Mouse (Mus musculus) forebrain, embryonic 10.5 days (tissue): ENCODE measurements around the gene Parg. TPM values are rescaled to one million over a fixed set of nuclear protein-coding genes. Genes with fewer than 3 reads are reported as not detected.

Experiments
- DNase-seq: peaks from one replicate; pipeline ENCODE4 v3.0.0-alpha.2; 2017; ENCODE audit warnings: low spot score; ENCODE audit errors: extremely low spot score
- H3K27ac ChIP-seq: fragments of 300-500 bp; sonication (generic); 2 replicates; pipeline ENCODE4 v1.5.1; 2016; ENCODE audit warnings: mild to moderate bottlenecking
- H3K27me3 ChIP-seq: fragments of 300-500 bp; sonication (generic); 2 replicates; pipeline ENCODE4 v1.6.1; 2016; ENCODE audit warnings: mild to moderate bottlenecking; ENCODE audit not compliant: poor library complexity, severe bottlenecking
- H3K36me3 ChIP-seq: fragments of 300-500 bp; sonication (generic); replicated peaks from 2 replicates; pipeline ENCODE4 v1.6.1; 2016; ENCODE audit warnings: mild to moderate bottlenecking, moderate library complexity
- H3K4me1 ChIP-seq: fragments of 300-500 bp; sonication (generic); 2 replicates; pipeline ENCODE4 v1.6.1; 2016
- H3K4me3 ChIP-seq: fragments of 300-500 bp; sonication (generic); 2 replicates; pipeline ENCODE4 v1.5.1; 2016; ENCODE audit warnings: mild to moderate bottlenecking, moderate library complexity
- H3K9me3 ChIP-seq: fragments of 300-500 bp; sonication (generic); 2 replicates; pipeline ENCODE4 v1.6.1; 2016; ENCODE audit warnings: mild to moderate bottlenecking, moderate library complexity
- WGBS: fragments of 180-500 bp; shearing (Covaris S2); methylation state at CpG from one replicate; pipeline ENCODE4 v1.1.7; 2016; 5-methylcytosine and 5-hydroxymethylcytosine counted together
- polyA plus RNA-seq: library from polyadenylated mRNA; unstranded; fragments of >200 nt; fragmentation: Nextera tagmentation; extraction: Ambion mirVana; gene quantifications from 2 replicates; pipeline ENCODE4 v1.2.1, GENCODE M21; 2016

Parg gene
- polyA plus RNA-seq, 1 experiment from 2014 or later: 45.2 TPM

DNA sequence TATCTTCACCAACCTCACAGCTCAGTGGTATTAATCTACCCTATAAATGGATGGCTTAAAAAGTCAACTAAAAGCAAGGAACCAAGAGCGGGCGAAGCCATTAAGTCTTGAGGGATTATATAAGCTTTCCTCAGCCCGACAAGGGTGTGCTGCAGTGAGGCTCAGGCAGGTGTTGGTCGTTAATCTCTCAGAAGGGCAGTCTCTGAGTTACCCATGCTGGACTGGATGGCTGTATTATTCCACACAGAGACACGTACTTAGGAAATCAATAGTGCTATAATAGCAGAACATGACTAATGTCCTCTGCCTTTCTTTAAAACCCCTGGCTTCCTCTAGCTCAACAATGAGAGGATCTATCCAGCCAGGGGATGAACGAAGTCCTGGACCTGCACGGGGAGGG lies 100.7 kb downstream of the Parg start:
- 88% methylated on average over 7 of the region's 7 CpGs for WGBS
- no peak overlapping the region for H3K4me3 ChIP-seq
- H3K36me3 ChIP-seq: peaks cover 29% of the 10 kb centered on the region
- no peak for DNase-seq
- no peak overlapping the region for H3K27ac ChIP-seq
- no peaks in the 10 kb centered on the region for H3K9me3 ChIP-seq
- peaks cover 6% of the 10 kb centered on the region; the same call in 1 of the 2 replicates for H3K4me1 ChIP-seq
- no peaks in the 10 kb centered on the region for H3K27me3 ChIP-seq

DNA sequence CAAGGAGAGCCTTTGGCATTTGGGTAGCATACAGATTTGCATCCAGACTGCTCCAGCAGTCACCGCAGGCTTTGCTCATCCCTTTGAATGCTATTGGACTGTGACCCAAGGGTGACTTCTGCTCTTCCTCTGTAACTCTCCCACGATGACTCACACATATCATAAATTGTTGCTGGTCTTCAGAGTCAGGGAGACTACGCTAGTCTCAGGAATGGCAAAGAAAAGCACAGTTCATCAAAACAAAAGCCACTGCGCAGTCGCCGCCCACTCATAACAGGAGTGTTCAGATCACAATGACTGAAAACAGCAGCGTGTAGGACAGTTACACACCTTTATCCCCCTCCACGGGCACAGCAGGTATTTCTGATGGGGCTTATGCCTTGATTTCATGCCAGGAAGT lies 103.2 kb downstream of the Parg start:
- 91% methylated on average over 8 of the region's 8 CpGs for WGBS
- peaks cover 16% of the 10 kb centered on the region; the same call in 1 of the 2 replicates for H3K36me3 ChIP-seq
- H3K27me3 ChIP-seq: no peaks in the 10 kb centered on the region
- no peak for DNase-seq
- no peak overlapping the region for H3K27ac ChIP-seq
- H3K4me3 ChIP-seq: no peak overlapping the region
- peaks cover 6% of the 10 kb centered on the region; the same call in 1 of the 2 replicates for H3K4me1 ChIP-seq
- H3K9me3 ChIP-seq: no peaks in the 10 kb centered on the region

DNA sequence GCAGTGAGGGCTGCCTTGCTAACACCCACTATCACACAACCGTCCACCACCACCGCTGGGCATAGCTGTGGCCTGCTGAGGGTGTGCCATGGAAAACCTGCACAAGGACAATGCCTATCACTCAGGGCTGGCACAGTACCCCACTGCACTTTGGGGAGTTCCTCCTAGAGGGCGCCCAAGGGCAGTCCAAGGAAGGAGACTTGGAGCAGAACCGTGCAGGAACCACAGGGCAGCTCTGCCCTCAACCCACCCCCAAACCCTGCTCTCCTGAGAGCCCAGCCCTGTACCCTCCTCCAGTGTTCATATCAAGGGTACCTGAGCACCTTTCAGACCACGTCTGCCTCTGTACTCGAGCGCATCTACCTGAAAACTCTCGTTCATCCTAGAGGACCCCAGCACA lies 108.1 kb downstream of the Parg start:
- no peak overlapping the region for H3K4me3 ChIP-seq
- H3K27ac ChIP-seq: no peak overlapping the region
- H3K36me3 ChIP-seq: no peaks in the 10 kb centered on the region
- DNase-seq: peak; percentile 22
- H3K9me3 ChIP-seq: no peaks in the 10 kb centered on the region
- no peaks in the 10 kb centered on the region for H3K27me3 ChIP-seq
- no peaks in the 10 kb centered on the region for H3K4me1 ChIP-seq
- WGBS: 37% methylated on average over 8 of the region's 8 CpGs

DNA sequence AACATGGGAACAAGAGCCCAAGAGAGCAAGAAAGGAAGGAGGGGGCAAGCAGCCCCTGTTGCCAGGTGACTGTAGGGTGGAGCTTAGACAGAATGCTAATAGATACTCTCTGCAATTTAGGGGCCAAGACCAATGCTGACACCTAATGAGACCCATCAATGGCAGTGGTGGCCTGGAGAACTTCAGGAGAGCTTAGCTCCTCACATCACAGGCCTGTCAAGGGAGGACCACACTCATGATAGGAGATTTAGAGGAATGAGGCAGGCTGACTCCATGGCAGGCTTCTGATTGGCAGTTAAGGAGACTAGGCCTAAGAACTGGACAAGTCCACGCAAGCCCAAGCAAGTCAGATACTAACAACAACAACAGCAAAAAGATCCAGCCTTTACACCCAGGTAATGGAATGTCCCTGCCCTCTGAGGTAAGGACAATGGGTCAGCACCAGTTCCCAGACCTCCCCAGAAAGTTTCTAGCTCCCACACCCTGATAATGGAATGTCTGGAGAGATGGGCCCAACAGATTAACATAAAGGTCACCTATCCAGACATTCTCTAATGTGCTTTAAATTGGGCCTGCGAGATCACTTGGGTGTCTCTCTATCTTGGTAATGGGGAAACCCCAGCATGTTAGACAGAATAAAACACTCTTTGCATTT lies 109.8 kb downstream of the Parg start:
- 94% methylated on average over 2 of the region's 2 CpGs for whole genome bisulfite sequencing

DNA sequence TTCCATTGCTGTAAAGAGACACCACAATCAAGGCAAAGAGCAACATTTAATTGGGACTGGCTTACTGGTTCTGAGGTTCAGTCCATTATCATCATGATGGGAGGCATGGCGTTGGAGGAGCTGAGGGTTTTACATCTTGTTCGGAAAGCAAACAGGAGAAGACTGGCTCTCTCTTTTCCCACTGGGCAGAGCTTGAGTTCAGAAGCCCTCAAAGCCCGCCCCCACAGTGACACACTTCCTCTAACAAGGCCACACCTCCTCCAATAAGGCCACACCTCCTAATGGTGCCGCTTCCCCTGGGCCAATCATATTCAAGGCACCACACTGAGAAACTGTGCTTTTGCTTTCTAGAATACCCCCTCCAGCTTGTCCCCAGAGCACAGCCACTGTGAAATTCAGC lies 116.1 kb downstream of the Parg start:
- 9% methylated on average over 4 of the region's 4 CpGs for WGBS
- Histone ChIP-seq H3K9me3 (no peaks in the 10 kb centered on the region), H3K4me1 (peaks cover 14% of the 10 kb centered on the region), H3K4me3 (peak overlapping the region; percentile 32), H3K36me3 (no peaks in the 10 kb centered on the region), H3K27me3 (no peaks in the 10 kb centered on the region), H3K27ac (no peak overlapping the region)
- DNase-seq: peak; percentile 31

More for the DNA sequence above, 109.8 kb downstream of the Parg start:
- Histone ChIP-seq H3K9me3 (no peaks in the 10 kb centered on the region), H3K4me1 (no peaks in the 10 kb centered on the region), H3K4me3 (no peak overlapping the region), H3K36me3 (no peaks in the 10 kb centered on the region), H3K27ac (no peak overlapping the region), H3K27me3 (no peaks in the 10 kb centered on the region)
- DNase-seq: no peak

DNA sequence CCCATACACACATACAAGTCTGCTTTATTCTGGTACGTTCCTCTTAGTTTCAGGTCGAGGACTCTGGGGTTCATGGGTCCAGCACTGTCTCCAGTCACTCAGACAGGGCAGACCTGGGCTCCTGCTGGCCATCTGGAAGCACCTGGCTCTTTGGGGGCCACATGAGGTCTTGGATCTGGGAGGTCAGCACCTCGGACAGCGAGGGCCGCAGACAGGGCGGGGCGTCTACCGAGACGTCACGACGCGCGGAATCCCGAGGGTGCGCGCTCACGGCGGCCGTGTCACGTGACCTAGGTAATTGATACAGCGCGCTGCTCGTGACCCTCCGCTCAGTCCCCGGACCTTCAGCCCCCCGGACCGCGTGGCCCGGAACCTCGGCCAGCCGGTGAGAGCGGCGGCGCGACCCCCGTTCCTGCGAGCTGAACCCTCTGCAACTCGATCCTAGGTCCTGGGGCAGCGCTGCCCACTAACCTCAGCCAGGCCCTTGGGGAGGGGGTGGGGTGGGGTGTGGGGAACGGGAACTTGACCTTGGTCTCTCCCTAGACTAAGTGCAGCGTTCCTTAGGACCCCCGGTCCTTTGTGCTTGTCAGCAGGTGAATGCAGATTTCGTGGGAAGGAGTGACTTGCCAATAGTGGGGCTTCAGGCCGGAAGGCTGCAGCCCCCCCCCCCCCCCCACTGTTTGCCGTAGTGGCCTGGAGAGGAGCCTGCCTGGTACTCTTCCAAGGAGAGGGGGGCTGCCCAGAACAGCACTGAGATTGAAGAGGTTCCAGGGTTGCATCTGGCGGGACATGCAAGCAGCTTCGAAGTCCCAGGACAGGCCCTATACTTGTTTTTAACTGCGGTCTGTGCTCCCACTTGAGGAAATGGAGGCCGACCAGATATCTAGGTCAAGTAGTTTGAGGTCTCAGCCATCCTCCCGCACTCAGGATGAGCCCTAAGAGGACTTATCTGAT lies 120.3 kb downstream of the Parg start, which contains the start of gene Ogdhl:
Gene Ogdhl (plus strand): TSS at position 288 of the 954 bp plus-strand sequence.
- peak; percentile 84 for DNase-seq
- WGBS: 4% methylated on average over 50 of the region's 50 CpGs
- Histone ChIP-seq H3K4me1 (peaks cover 20% of the 10 kb centered on the region), H3K36me3 (peaks cover 4% of the 10 kb centered on the region), H3K4me3 (peak within 1 kb of the TSS; percentile 76), H3K27ac (peak within 1 kb of the TSS; percentile 91), H3K27me3 (no peaks in the 10 kb centered on the region), H3K9me3 (no peaks in the 10 kb centered on the region)

DNA sequence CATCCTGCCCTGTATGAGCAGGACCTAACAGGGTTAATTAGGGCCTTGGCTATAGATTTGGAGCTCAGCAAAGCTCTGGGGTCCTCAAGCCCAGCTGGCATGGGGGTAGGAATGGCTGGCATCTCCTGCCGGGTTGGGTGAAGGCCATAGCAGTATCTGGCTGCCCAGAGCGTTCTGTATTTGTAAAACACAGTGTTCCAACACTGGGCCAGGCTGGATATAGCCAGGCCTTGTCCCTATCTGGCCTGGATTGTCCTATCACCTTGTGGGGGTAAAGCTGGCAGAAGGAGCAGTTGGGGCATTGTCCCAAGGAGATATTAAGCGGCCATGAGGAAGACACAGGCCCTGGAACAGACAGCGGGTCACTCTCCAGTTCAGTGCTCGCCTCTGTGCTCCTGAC lies 121.5 kb downstream of the Parg start:
- DNase-seq: no peak

DNA sequence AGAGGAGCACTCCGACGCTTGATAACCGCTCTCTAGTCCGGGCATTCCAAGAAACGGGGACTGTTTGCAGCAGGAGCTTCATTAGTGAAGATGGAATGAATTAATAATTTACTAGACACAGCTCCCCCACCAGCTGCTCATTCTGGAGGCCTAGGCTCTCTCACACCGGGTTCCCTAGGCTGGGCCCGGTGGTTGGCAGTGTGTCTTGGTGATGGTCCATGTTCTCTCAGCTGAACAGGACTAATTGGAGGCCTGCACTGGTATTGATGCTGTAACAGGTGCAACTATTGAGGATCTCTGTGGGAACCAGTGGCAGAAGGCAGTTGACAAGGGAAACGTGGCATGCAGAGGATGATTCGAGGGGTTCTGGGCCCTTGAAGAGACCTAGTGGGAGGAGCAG lies 125.6 kb downstream of the Parg start:
- Histone ChIP-seq H3K9me3 (no peaks in the 10 kb centered on the region), H3K4me1 (peaks cover 13% of the 10 kb centered on the region), H3K27ac (no peak overlapping the region), H3K4me3 (no peak overlapping the region), H3K36me3 (peaks cover 14% of the 10 kb centered on the region), H3K27me3 (no peaks in the 10 kb centered on the region)
- DNase-seq: no peak
- WGBS: 97% methylated on average over 9 of the region's 9 CpGs

More for the DNA sequence above, 121.5 kb downstream of the Parg start:
- H3K4me1 ChIP-seq: peaks cover 14% of the 10 kb centered on the region
- no peaks in the 10 kb centered on the region for H3K9me3 ChIP-seq
- WGBS: 90% methylated on average over 5 of the region's 5 CpGs
- no peak overlapping the region for H3K27ac ChIP-seq
- peaks cover 11% of the 10 kb centered on the region for H3K36me3 ChIP-seq
- no peaks in the 10 kb centered on the region for H3K27me3 ChIP-seq
- no peak overlapping the region for H3K4me3 ChIP-seq

DNA sequence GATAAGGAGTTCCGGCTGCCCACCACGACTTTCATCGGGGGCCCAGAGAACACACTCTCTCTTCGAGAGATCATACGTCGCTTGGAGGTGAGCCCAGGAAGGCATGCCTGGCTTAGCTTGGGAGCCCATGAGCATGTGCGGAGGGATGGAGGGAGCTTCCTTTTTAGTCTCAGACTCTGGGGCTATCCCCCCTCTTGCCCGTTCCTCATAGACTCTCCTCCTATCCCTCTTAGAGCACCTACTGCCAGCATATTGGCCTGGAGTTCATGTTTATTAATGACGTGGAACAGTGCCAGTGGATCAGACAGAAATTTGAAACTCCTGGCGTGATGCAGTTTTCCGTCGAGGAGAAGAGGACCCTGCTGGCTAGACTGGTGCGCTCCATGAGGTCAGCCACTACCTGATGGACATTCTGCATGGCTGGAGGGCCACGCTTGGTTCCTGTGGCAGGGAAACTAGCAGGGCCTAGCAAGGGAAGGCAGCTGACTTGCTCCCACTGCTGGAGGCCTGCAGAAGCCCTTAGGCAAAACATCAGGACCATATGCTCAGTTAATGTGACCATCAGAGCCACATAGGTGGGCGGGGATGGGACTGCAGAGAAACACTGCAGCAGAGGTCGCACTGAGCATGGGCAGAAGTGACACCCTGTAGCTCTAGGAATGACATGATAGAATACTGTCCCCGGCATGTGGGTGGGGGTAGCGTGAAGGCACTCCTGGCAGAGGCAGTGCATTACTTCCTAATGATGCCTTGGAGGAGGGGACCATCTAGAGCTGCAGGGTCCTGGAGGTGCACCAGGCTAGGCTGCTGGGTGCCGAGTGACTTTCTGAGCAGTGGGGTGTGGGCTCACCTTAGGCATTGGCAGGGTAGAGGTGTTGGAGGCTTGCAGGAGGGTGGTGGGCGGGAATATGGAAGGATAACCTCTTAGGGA lies 131.0 kb downstream of the Parg start:
- Histone ChIP-seq H3K4me1 (0 out of 2 replicates have a peak, but pooled peaks cover 3% of the 10 kb centered on the region), H3K36me3 (peaks cover 48% of the 10 kb centered on the region), H3K27ac (no peak overlapping the region), H3K4me3 (no peak overlapping the region), H3K9me3 (no peaks in the 10 kb centered on the region), H3K27me3 (no peaks in the 10 kb centered on the region)
- WGBS: 93% methylated on average over 20 of the region's 20 CpGs
- DNase-seq: no peak

DNA sequence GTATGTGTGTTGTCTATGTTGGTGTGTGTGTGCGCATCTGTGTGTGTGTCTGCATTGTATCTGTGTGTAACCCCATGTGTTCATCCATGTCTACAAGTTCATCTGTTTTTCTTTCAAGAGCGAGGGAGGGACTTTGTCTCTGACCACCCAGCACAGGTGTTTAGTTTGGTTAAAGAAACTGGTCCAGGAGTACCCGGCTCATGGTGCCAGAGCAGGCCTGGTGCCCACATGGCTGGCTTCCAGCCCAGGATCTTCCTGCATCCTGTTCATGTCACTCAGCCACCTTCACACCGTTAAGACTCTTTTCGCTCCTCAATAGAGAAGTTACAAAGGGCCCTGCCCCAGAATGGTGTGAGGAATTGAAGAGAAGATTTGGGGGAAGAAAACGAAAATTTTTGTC lies 134.3 kb downstream of the Parg start:
- Histone ChIP-seq H3K9me3 (no peaks in the 10 kb centered on the region), H3K36me3 (peaks cover 80% of the 10 kb centered on the region), H3K4me3 (no peak overlapping the region), H3K27ac (no peak overlapping the region), H3K27me3 (no peaks in the 10 kb centered on the region), H3K4me1 (no peaks in the 10 kb centered on the region)
- DNase-seq: no peak
- 86% methylated on average over 6 of the region's 6 CpGs for WGBS

DNA sequence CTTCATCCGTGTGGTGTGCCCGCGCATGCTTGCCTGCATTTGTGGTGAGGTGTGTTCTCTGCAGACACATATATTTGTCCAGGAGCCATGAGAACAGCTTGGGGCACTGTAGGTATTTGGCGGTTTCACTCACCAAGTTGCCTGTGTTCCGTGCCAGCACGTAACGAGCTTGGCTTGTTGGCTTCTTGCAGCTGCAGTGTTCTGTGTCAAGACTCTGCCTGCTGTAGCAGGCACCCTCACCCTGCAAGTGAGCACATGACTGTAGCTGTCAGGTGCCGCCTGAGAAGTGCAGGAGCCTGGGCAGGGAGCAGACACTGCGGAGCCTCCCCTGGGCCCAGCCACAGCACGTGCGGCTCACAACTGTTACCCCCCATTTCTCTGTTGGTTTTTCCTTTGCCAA lies 134.8 kb downstream of the Parg start:
- WGBS: 89% methylated on average over 11 of the region's 11 CpGs
- H3K27ac ChIP-seq: no peak overlapping the region
- H3K36me3 ChIP-seq: peaks cover 85% of the 10 kb centered on the region
- H3K9me3 ChIP-seq: no peaks in the 10 kb centered on the region
- H3K27me3 ChIP-seq: no peaks in the 10 kb centered on the region
- H3K4me1 ChIP-seq: no peaks in the 10 kb centered on the region
- DNase-seq: no peak
- H3K4me3 ChIP-seq: no peak overlapping the region

DNA sequence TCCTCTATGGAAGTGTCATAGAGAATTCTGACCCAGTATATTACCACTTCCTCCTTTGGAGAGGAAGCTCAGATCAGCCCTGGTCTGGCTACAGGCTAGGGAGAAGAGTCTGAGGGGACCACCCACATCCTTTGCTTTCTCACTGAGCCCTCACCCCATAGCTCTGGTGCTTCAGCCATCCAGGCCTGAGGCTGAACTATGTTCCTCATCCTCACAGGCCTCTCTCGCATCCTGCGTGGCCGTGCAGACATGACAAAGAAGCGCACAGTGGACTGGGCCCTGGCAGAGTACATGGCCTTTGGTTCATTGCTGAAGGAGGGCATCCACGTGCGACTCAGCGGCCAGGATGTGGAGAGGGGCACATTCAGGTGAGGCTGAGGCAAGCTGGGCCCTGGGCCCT lies 140.1 kb downstream of the Parg start:
- H3K36me3 ChIP-seq: peaks cover 92% of the 10 kb centered on the region

More for the DNA sequence above, 140.1 kb downstream of the Parg start:
- 94% methylated on average over 7 of the region's 7 CpGs for WGBS
- no peaks in the 10 kb centered on the region for H3K27me3 ChIP-seq
- DNase-seq: no peak
- no peaks in the 10 kb centered on the region for H3K4me1 ChIP-seq
- no peak overlapping the region for H3K4me3 ChIP-seq
- no peak overlapping the region for H3K27ac ChIP-seq
- H3K9me3 ChIP-seq: no peaks in the 10 kb centered on the region
